Mouse (Mus musculus): ENCODE measurements at regions not wholly inside any gene's neighbourhood (a gene's known extent, or its start where the extent isn't known, plus 50 kb on each side); places are given as distances from the start of the nearest gene placed in this dataset.

- no peak overlapping the region for H3K27ac ChIP-seq
- no peak overlapping the region for H3K4me2 ChIP-seq (replicated peaks)
- no peak overlapping the region for H3K4me3 ChIP-seq
- H3K36me3 ChIP-seq: no peaks in the 10 kb centered on the region
- no peaks in the 10 kb centered on the region for H3K9me3 ChIP-seq
- 64% methylated on average over 3 of the region's 3 CpGs for WGBS
- no peaks in the 10 kb centered on the region for H3K27me3 ChIP-seq
- H3K9ac ChIP-seq: no peak overlapping the region
- ATAC-seq (ENCODE audit: insufficient number of reproducible peaks, insufficient read depth, low FRiP score, low TSS enrichment): no peak
- H3K4me1 ChIP-seq: no peaks in the 10 kb centered on the region
Observed at GRCm38 (mm10) chr12:97759116-97759515, 500.1 kb downstream of the Galc start.

- no peak for ATAC-seq (ENCODE audit: insufficient number of reproducible peaks, insufficient read depth, low FRiP score, low TSS enrichment)
- no peak overlapping the region for H3K9ac ChIP-seq
- H3K4me2 ChIP-seq (replicated peaks): no peak overlapping the region
- H3K4me3 ChIP-seq: no peak overlapping the region
- no peaks in the 10 kb centered on the region for H3K27me3 ChIP-seq
- 51% methylated on average over 2 of the region's 2 CpGs for WGBS
- H3K36me3 ChIP-seq: no peaks in the 10 kb centered on the region
- H3K9me3 ChIP-seq: no peaks in the 10 kb centered on the region
- H3K27ac ChIP-seq: no peak overlapping the region
- no peaks in the 10 kb centered on the region for H3K4me1 ChIP-seq
Observed at GRCm38 (mm10) chr12:97758624-97759023, 500.6 kb downstream of the Galc start.

GRCm38 (mm10) chr12:97750166-97750565 lies 509.1 kb downstream of the Galc start:
- Histone ChIP-seq H3K9me3 (no peaks in the 10 kb centered on the region), H3K36me3 (no peaks in the 10 kb centered on the region), H3K9ac (no peak overlapping the region), H3K4me2 (replicated peaks) (no peak overlapping the region), H3K4me1 (no peaks in the 10 kb centered on the region), H3K4me3 (no peak overlapping the region), H3K27me3 (no peaks in the 10 kb centered on the region), H3K27ac (no peak overlapping the region)
- 71% methylated on average over 2 of the region's 2 CpGs for WGBS
- no peak for ATAC-seq (ENCODE audit: insufficient number of reproducible peaks, insufficient read depth, low FRiP score, low TSS enrichment)

DNA sequence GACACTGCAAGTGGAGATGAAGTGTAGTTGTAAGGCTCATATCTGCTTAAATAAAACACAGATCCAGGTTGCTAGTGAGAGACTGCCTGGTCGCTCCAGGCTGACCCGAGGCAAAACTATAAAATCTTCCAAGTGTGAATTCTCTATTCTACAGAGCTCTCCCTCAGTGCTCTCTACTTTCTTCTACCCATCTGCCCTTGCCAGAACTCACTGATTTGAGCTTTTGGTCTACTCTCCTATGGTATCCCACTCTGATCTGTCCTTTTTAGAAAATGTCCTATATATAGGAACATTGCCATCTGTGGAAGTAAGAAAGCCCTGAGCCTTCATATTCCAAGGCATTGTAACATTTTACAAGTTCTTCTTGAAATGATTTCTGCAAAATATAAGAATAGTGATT lies 518.3 kb downstream of the Galc start:
- H3K27me3 ChIP-seq: no peaks in the 10 kb centered on the region
- H3K4me3 ChIP-seq: no peak overlapping the region
- WGBS: 57% methylated on average over 2 of the region's 2 CpGs
- no peaks in the 10 kb centered on the region for H3K36me3 ChIP-seq
- H3K4me2 ChIP-seq (replicated peaks): no peak overlapping the region
- H3K9ac ChIP-seq: no peak overlapping the region
- ATAC-seq (ENCODE audit: insufficient number of reproducible peaks, insufficient read depth, low FRiP score, low TSS enrichment): no peak
- no peak overlapping the region for H3K27ac ChIP-seq
- no peaks in the 10 kb centered on the region for H3K4me1 ChIP-seq
- H3K9me3 ChIP-seq: no peaks in the 10 kb centered on the region

DNA sequence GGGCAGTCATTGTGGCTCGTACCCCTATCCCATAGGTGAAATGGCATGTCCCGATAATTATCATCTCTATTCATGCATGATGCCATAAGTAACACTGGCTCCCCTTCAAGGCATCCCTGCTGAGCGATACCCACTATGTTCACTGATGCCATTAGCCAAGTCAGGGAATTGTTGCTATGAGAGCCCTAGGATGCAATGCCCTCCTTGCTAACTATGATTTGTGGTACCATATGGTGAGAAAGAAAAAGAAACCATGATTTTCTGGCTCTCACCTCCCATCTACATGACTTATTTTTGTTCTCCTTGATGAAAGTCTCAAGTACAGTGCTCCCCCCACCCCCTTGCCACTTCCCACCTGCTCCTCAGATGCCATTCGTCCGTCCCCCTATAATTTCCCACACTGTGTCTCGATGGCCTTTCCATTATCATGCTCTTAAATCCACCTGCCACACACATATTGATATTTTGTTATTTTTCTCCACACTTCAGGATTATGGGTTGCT lies 527.1 kb downstream of the Galc start:
- no peaks in the 10 kb centered on the region for H3K36me3 ChIP-seq
- WGBS: 89% methylated on average over 6 of the region's 6 CpGs
- H3K4me2 ChIP-seq (replicated peaks): no peak overlapping the region
- H3K9me3 ChIP-seq: peaks cover 4% of the 10 kb centered on the region; the same call in 1 of the 2 replicates
- no peak overlapping the region for H3K9ac ChIP-seq
- no peak for ATAC-seq (ENCODE audit: insufficient number of reproducible peaks, insufficient read depth, low FRiP score, low TSS enrichment)
- H3K4me1 ChIP-seq: no peaks in the 10 kb centered on the region
- no peaks in the 10 kb centered on the region for H3K27me3 ChIP-seq
- no peak overlapping the region for H3K27ac ChIP-seq
- H3K4me3 ChIP-seq: no peak overlapping the region

DNA sequence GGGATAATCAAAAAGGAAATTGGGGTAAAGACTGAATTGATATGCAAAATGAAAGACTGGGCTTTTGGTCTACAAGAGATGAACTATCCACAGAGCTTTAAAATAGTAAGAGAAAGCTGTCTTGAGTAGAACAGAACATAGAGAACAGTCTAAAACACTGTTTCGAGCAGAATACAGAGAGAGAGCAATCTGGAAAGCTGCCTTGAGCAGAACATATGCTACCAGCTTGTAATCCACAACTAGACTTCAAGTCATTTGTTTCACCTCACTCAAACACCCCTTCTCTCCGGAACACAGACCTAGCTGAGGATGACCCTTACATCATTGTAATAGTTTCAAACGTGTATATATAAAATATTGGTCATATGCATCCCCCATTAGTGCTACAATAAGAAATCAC lies 538.7 kb downstream of the Galc start:
- WGBS: 81% methylated on average over 3 of the region's 3 CpGs
- H3K36me3 ChIP-seq: no peaks in the 10 kb centered on the region
- H3K27me3 ChIP-seq: no peaks in the 10 kb centered on the region
- no peak overlapping the region for H3K27ac ChIP-seq
- H3K4me2 ChIP-seq (replicated peaks): no peak overlapping the region
- H3K9ac ChIP-seq: no peak overlapping the region
- H3K9me3 ChIP-seq: 0 out of 2 replicates have a peak, but pooled peaks cover 5% of the 10 kb centered on the region
- H3K4me3 ChIP-seq: no peak overlapping the region
- ATAC-seq (ENCODE audit: insufficient number of reproducible peaks, insufficient read depth, low FRiP score, low TSS enrichment): no peak
- no peaks in the 10 kb centered on the region for H3K4me1 ChIP-seq

- WGBS: 83% methylated on average over 5 of the region's 5 CpGs
- ATAC-seq (ENCODE audit: insufficient number of reproducible peaks, insufficient read depth, low FRiP score, low TSS enrichment): no peak
- H3K4me3 ChIP-seq: no peak overlapping the region
Observed at GRCm38 (mm10) chr12:97717812-97718211, 541.4 kb downstream of the Galc start.

More at GRCm38 (mm10) chr12:97717812-97718211, 541.4 kb downstream of the Galc start:
- Histone ChIP-seq H3K27ac (no peak overlapping the region), H3K9me3 (0 out of 2 replicates have a peak, but pooled peaks cover 5% of the 10 kb centered on the region), H3K9ac (no peak overlapping the region), H3K4me2 (replicated peaks) (no peak overlapping the region), H3K4me1 (no peaks in the 10 kb centered on the region), H3K27me3 (no peaks in the 10 kb centered on the region), H3K36me3 (no peaks in the 10 kb centered on the region)

Measured in embryonic facial prominence, embryonic 12.5 days (tissue).